Comparison of ENCODE assay signal across 40 mouse cellular contexts in genomic region chr2:118783093-118783492, GRCm38 (mm10). TPM values are rescaled to one million over a fixed set of nuclear protein-coding genes. Genes with fewer than 3 reads are reported as not detected.
DNase-seq lines count a peak whose midpoint lies in the region; ATAC-seq and TF ChIP-seq lines count a peak whose summit lies in the region.
"Had no signal": no experiment of that assay in that cellular context is flagged by ENCODE, and none has a peak within 500 bp of the region (broad histone marks: within the 10 kb centered on the region; RNA-seq: fewer than 3 reads in every experiment).

No protein-coding gene starts in this region.

- no peak for DNase-seq in embryonic facial prominence, embryonic 10.5 days (ENCODE audit: low spot score)
- DNase-seq in 416B (ENCODE audit: low read depth) (peak; percentile 46), CH12.LX (ENCODE audit: extremely low read depth) (no peak)
- DNase-seq in spleen, postnatal 36 days (ENCODE audit: low spot score in 2 of 2): no peak
- DNase-seq: adrenal gland, adult 2 months; B cell, adult 2 months; cerebellum, adult 18-20 months; cerebellum, postnatal 10 days; forebrain, postnatal 0 days; gastrocnemius, postnatal 10 days; heart, postnatal 36 days; kidney, adult 8-10 months; kidney, postnatal 14 days; right cerebral cortex, adult 18-20 months; thymus, postnatal 25 days had no signal

- H3K27ac ChIP-seq in embryonic facial prominence, embryonic 13.5 days: no peak overlapping the region
- no peak overlapping the region for H3K27ac ChIP-seq in embryonic facial prominence, embryonic 10.5 days (replicated peaks)
- H3K27ac ChIP-seq in CH12.LX (ENCODE audit: insufficient read depth, low read depth): no peak overlapping the region
- H3K27ac ChIP-seq in brown adipose tissue, adult 24 weeks (replicated peaks; ENCODE audit: low read depth, low read length): peak overlapping the region; percentile 23; the same call in 1 of the 2 replicates
- H3K27ac ChIP-seq: embryonic facial prominence, embryonic 15.5 days; forebrain, embryonic 12.5 days; heart, embryonic 10.5 days; heart, embryonic 15.5 days; hindbrain, embryonic 12.5 days; hindbrain, postnatal 0 days; layer of hippocampus, adult 2 months; left cerebral cortex, adult 2 months; limb, embryonic 12.5 days; liver, embryonic 15.5 days; stomach, embryonic 15.5 days had no signal

- TF ChIP-seq POLR2A in CH12.LX (IDR thresholded peaks at IDR 0.05; ENCODE audit: low read depth, low read length): no peak

- 44% methylated on average over 5 of the region's 5 CpGs for WGBS in embryonic facial prominence, embryonic 13.5 days
- WGBS in embryonic facial prominence, embryonic 10.5 days: 65% methylated on average over 5 of the region's 5 CpGs

- TF ChIP-seq EP300 in CH12.LX (IDR thresholded peaks at IDR 0.05; ENCODE audit: low read length): no peak

- in situ Hi-C loops in CH12.LX (cut with MboI; ENCODE audit: low pct_ligation_motif_present, low pct_unique_long_range_greater_than_20kb, low sequenced_read_pairs): no loop called here

- H3K9me3 ChIP-seq in embryonic facial prominence, embryonic 13.5 days: no peaks in the 10 kb centered on the region
- no peaks in the 10 kb centered on the region for H3K9me3 ChIP-seq in embryonic facial prominence, embryonic 10.5 days
- H3K9me3 ChIP-seq in CH12.LX (replicated peaks; ENCODE audit: low read length): no peaks in the 10 kb centered on the region
- H3K9me3 ChIP-seq: embryonic facial prominence, embryonic 15.5 days; forebrain, embryonic 12.5 days; G1E; heart, embryonic 10.5 days; heart, embryonic 15.5 days; hindbrain, embryonic 12.5 days; limb, embryonic 12.5 days; liver, embryonic 15.5 days; stomach, embryonic 15.5 days had no signal

- no peaks in the 10 kb centered on the region for H3K36me3 ChIP-seq in embryonic facial prominence, embryonic 13.5 days
- H3K36me3 ChIP-seq in embryonic facial prominence, embryonic 10.5 days (replicated peaks): no peaks in the 10 kb centered on the region
- H3K36me3 ChIP-seq in CH12.LX (replicated peaks in 1 of 2; ENCODE audit: control insufficient read depth in 1 of 2, insufficient read depth in 1 of 2, low read length in 1 of 2): no peaks in the 10 kb centered on the region
- H3K36me3 ChIP-seq: embryonic facial prominence, embryonic 15.5 days; G1E; heart, embryonic 10.5 days; heart, embryonic 15.5 days; limb, embryonic 12.5 days; liver, embryonic 15.5 days; stomach, embryonic 15.5 days had no signal

- H3K9ac ChIP-seq in embryonic facial prominence, embryonic 13.5 days: peak overlapping the region; percentile 11; the same call in 1 of the 2 replicates
- H3K9ac ChIP-seq in CH12.LX (ENCODE audit: insufficient read depth, low read depth): no peak overlapping the region
- H3K9ac ChIP-seq: embryonic facial prominence, embryonic 15.5 days; forebrain, embryonic 12.5 days; forebrain, postnatal 0 days; heart, embryonic 15.5 days; hindbrain, embryonic 12.5 days; limb, embryonic 12.5 days; liver, embryonic 15.5 days; stomach, embryonic 15.5 days had no signal

- dilution Hi-C loops in CH12.LX (cut with MboI; ENCODE audit: extremely low pct_ligation_motif_present, extremely low pct_unique_long_range_greater_than_20kb, low sequenced_read_pairs): no loop called here

- H3K27me3 ChIP-seq in embryonic facial prominence, embryonic 13.5 days: peaks cover 20% of the 10 kb centered on the region
- peaks cover 33% of the 10 kb centered on the region for H3K27me3 ChIP-seq in embryonic facial prominence, embryonic 10.5 days (replicated peaks; ENCODE audit: low read depth, poor library complexity, severe bottlenecking)
- peaks cover 85% of the 10 kb centered on the region for H3K27me3 ChIP-seq in CH12.LX (replicated peaks)
- H3K27me3 ChIP-seq: stomach, embryonic 15.5 days had no signal

- no peak for TF ChIP-seq CTCF in CH12.LX (conservative IDR thresholded peaks at IDR 0.05 in 1 of 2, IDR thresholded peaks at IDR 0.05 in 1 of 2; ENCODE audit: low read depth in 2 of 2, low read length in 2 of 2)

- no peak overlapping the region for H3K4me3 ChIP-seq in embryonic facial prominence, embryonic 13.5 days
- no peak overlapping the region for H3K4me3 ChIP-seq in embryonic facial prominence, embryonic 10.5 days
- H3K4me3 ChIP-seq in CH12.LX (replicated peaks in 1 of 3; ENCODE audit: low read depth in 2 of 3, low read length in 2 of 3, poor library complexity in 1 of 3): no peak overlapping the region
- no peak overlapping the region for H3K4me3 ChIP-seq in brown adipose tissue, adult 24 weeks (ENCODE audit: insufficient read depth, low read depth, low read length)
- H3K4me3 ChIP-seq: embryonic facial prominence, embryonic 15.5 days; forebrain, embryonic 12.5 days; heart, embryonic 10.5 days; heart, embryonic 15.5 days; hindbrain, embryonic 12.5 days; layer of hippocampus, adult 2 months; left cerebral cortex, adult 2 months; limb, embryonic 12.5 days; liver, embryonic 15.5 days; stomach, embryonic 15.5 days had no signal

- TF ChIP-seq RAD21 in CH12.LX (IDR thresholded peaks at IDR 0.05; ENCODE audit: low read depth, low read length): no peak

- H3K4me1 ChIP-seq in embryonic facial prominence, embryonic 13.5 days: peaks cover 13% of the 10 kb centered on the region
- peaks cover 14% of the 10 kb centered on the region for H3K4me1 ChIP-seq in embryonic facial prominence, embryonic 10.5 days
- H3K4me1 ChIP-seq in CH12.LX (ENCODE audit: control insufficient read depth in 1 of 2, insufficient read depth in 2 of 2): peaks cover 0 to 13% of the 10 kb centered on the region in 2 experiments; a peak in 2 of 4 replicates
- peaks cover 2% of the 10 kb centered on the region for H3K4me1 ChIP-seq in brown adipose tissue, adult 24 weeks (ENCODE audit: control insufficient read depth, insufficient read depth, insufficient read length, low read length)

- H3K79me2 ChIP-seq in CH12.LX (replicated peaks; ENCODE audit: control insufficient read depth, extremely low read depth, insufficient read depth, poor library complexity, severe bottlenecking): no peaks in the 10 kb centered on the region

- H3K4me2 ChIP-seq in embryonic facial prominence, embryonic 13.5 days: no peak overlapping the region
- no peak overlapping the region for H3K4me2 ChIP-seq in CH12.LX (ENCODE audit: insufficient read depth, low read depth, poor library complexity, severe bottlenecking)
- H3K4me2 ChIP-seq: embryonic facial prominence, embryonic 15.5 days; forebrain, embryonic 12.5 days; heart, embryonic 15.5 days; hindbrain, embryonic 12.5 days; limb, embryonic 12.5 days; liver, embryonic 15.5 days; midbrain, embryonic 11.5 days; stomach, embryonic 15.5 days had no signal

- no peak for ATAC-seq in embryonic facial prominence, embryonic 13.5 days (ENCODE audit: insufficient number of reproducible peaks, insufficient read depth, low FRiP score, low TSS enrichment, low read depth)
- ATAC-seq in inflammation-experienced regulatory T-cells, adult 6 months: no peak
- ATAC-seq: forebrain, postnatal 0 days; hindbrain, postnatal 0 days; midbrain, embryonic 16.5 days had no signal

RNA-seq across cellular contexts. Expression of gene Disp2, which starts 3.6 kb away (rescaled TPM):
- polyA plus RNA-seq in embryonic facial prominence, embryonic 13.5 days (2015; fragmentation: Nextera tagmentation; extraction: Ambion mirVana): 0.34 and 0.51 TPM in 2 replicates
- polyA plus RNA-seq in embryonic facial prominence, embryonic 10.5 days (2016; fragmentation: Nextera tagmentation; extraction: Ambion mirVana): 1.2 and 1.4 TPM in 2 replicates
- not detected in 2 replicates for total RNA-seq in CH12.LX (2012; rRNA removed)
- total RNA-seq in CH12.LX (2014; rRNA removed): not detected in 2 replicates
- not detected in 2 replicates for polyA plus RNA-seq in CH12.LX (2012; ENCODE audit: insufficient read length, low read depth)
- 0.32 and 0.38 TPM in 2 replicates for polyA plus RNA-seq in brown adipose tissue, adult 24 weeks (2012; ENCODE audit: insufficient read depth, insufficient read length, missing spikeins)
- not detected for polyA plus RNA-seq in inflammation-experienced regulatory T-cells, adult 6 months (2017; shearing (Covaris generic))
- total RNA-seq: common myeloid progenitor, adult 5-6 weeks; granulocyte monocyte progenitor cell, adult 5-6 weeks; neutrophil, adult 5-6 weeks had no signal

RNA-seq across cellular contexts. Expression of gene Phgr1, which starts 10.5 kb away (rescaled TPM):
- polyA plus RNA-seq in embryonic facial prominence, embryonic 13.5 days (2015; fragmentation: Nextera tagmentation; extraction: Ambion mirVana): 2.0 TPM in 1 of 2 replicates, not detected in the other
- polyA plus RNA-seq in embryonic facial prominence, embryonic 10.5 days (2016; fragmentation: Nextera tagmentation; extraction: Ambion mirVana): not detected in 2 replicates
- not detected in 2 replicates for total RNA-seq in CH12.LX (2012; rRNA removed)
- not detected in 2 replicates for total RNA-seq in CH12.LX (2014; rRNA removed)
- polyA plus RNA-seq in CH12.LX (2012; ENCODE audit: insufficient read length, low read depth): not detected in 2 replicates
- not detected in 2 replicates for polyA plus RNA-seq in brown adipose tissue, adult 24 weeks (2012; ENCODE audit: insufficient read depth, insufficient read length, missing spikeins)
- not detected for polyA plus RNA-seq in inflammation-experienced regulatory T-cells, adult 6 months (2017; shearing (Covaris generic))
- total RNA-seq: adrenal gland, adult 2 months; common myeloid progenitor, adult 5-6 weeks; forebrain, postnatal 0 days; G1E; gastrocnemius, postnatal 10 days; granulocyte monocyte progenitor cell, adult 5-6 weeks; heart, postnatal 36 days; hindbrain, postnatal 0 days; layer of hippocampus, adult 2 months; layer of hippocampus, postnatal 14 days; left cerebral cortex, adult 2 months; left cerebral cortex, postnatal 25 days; liver, adult 2 months; megakaryocyte, adult 5-6 weeks; neutrophil, adult 5-6 weeks had no signal
- polyA plus RNA-seq: adrenal gland, adult 2 months; forebrain, embryonic 12.5 days; forebrain, postnatal 0 days; G1E; heart, embryonic 10.5 days; heart, embryonic 15.5 days; hindbrain, embryonic 12.5 days; hindbrain, postnatal 0 days; limb, embryonic 12.5 days; liver, embryonic 15.5 days; midbrain, embryonic 11.5 days; midbrain, embryonic 16.5 days; neural tube, embryonic 11.5 days had no signal

RNA-seq across cellular contexts. Expression of gene Ccdc9b, which starts 20.6 kb away (rescaled TPM):
- 0.83 and 0.91 TPM in 2 replicates for polyA plus RNA-seq in embryonic facial prominence, embryonic 13.5 days (2015; fragmentation: Nextera tagmentation; extraction: Ambion mirVana)
- 0.29 and 0.41 TPM in 2 replicates for polyA plus RNA-seq in embryonic facial prominence, embryonic 10.5 days (2016; fragmentation: Nextera tagmentation; extraction: Ambion mirVana)
- total RNA-seq in CH12.LX (2012; rRNA removed) (not detected in 2 replicates), CH12.LX (2014; rRNA removed) (not detected in 2 replicates)
- not detected in 2 replicates for polyA plus RNA-seq in CH12.LX (2012; ENCODE audit: insufficient read length, low read depth)
- 4.0 and 4.8 TPM in 2 replicates for polyA plus RNA-seq in brown adipose tissue, adult 24 weeks (2012; ENCODE audit: insufficient read depth, insufficient read length, missing spikeins)
- under 1 TPM in 2 of 3 experiments, not detected in 1; 0.16 to 0.30 TPM for polyA plus RNA-seq in inflammation-experienced regulatory T-cells, adult 6 months (2017; shearing (Covaris generic))
- total RNA-seq: neutrophil, adult 5-6 weeks had no signal
- polyA plus RNA-seq: G1E had no signal

RNA-seq across cellular contexts. Expression of gene Knstrn, which starts 30.7 kb away (rescaled TPM):
- 99.6 and 115 TPM in 2 replicates for polyA plus RNA-seq in embryonic facial prominence, embryonic 13.5 days (2015; fragmentation: Nextera tagmentation; extraction: Ambion mirVana)
- 149 and 150 TPM in 2 replicates for polyA plus RNA-seq in embryonic facial prominence, embryonic 10.5 days (2016; fragmentation: Nextera tagmentation; extraction: Ambion mirVana)
- total RNA-seq in CH12.LX (2012; rRNA removed): 72.9 and 82.1 TPM in 2 replicates
- 72.9 and 76.6 TPM in 2 replicates for total RNA-seq in CH12.LX (2014; rRNA removed)
- polyA plus RNA-seq in CH12.LX (2012; ENCODE audit: insufficient read length, low read depth): 97.2 and 108 TPM in 2 replicates
- 1.5 TPM in 1 of 2 replicates, not detected in the other for polyA plus RNA-seq in brown adipose tissue, adult 24 weeks (2012; ENCODE audit: insufficient read depth, insufficient read length, missing spikeins)
- polyA plus RNA-seq in inflammation-experienced regulatory T-cells, adult 6 months (2017; shearing (Covaris generic)): 10 to 100 TPM; 11.9 to 73.4 (median 13.7) TPM

RNA-seq across cellular contexts. Expression of gene Inafm2, which starts 37.5 kb away (rescaled TPM):
- polyA plus RNA-seq in embryonic facial prominence, embryonic 13.5 days (2015; fragmentation: Nextera tagmentation; extraction: Ambion mirVana): 12.7 and 13.1 TPM in 2 replicates
- 15.8 and 16.8 TPM in 2 replicates for polyA plus RNA-seq in embryonic facial prominence, embryonic 10.5 days (2016; fragmentation: Nextera tagmentation; extraction: Ambion mirVana)
- total RNA-seq in CH12.LX (2012; rRNA removed): 4.2 and 4.3 TPM in 2 replicates
- total RNA-seq in CH12.LX (2014; rRNA removed): 3.6 TPM in 2 replicates
- polyA plus RNA-seq in CH12.LX (2012; ENCODE audit: insufficient read length, low read depth): 2.6 and 2.7 TPM in 2 replicates
- polyA plus RNA-seq in brown adipose tissue, adult 24 weeks (2012; ENCODE audit: insufficient read depth, insufficient read length, missing spikeins): 41.7 and 48.7 TPM in 2 replicates
- polyA plus RNA-seq in inflammation-experienced regulatory T-cells, adult 6 months (2017; shearing (Covaris generic)): 10 to 100 TPM; 28.1 to 40.7 (median 28.2) TPM
